Mouse (Mus musculus) layer of hippocampus, adult 9-11 months (tissue): ENCODE measurements at regions not wholly inside any gene's neighbourhood (a gene's known extent, or its start where the extent isn't known, plus 50 kb on each side); places are given as distances from the start of the nearest gene placed in this dataset.

Experiments
- DNase-seq: peaks from one replicate; pipeline ENCODE4 v3.0.0; 2022

- DNase-seq = no peak
Measured at GRCm38 (mm10) chr10:55096223-55096622, 1010.5 kb upstream of the Msl3l2 start.

DNA sequence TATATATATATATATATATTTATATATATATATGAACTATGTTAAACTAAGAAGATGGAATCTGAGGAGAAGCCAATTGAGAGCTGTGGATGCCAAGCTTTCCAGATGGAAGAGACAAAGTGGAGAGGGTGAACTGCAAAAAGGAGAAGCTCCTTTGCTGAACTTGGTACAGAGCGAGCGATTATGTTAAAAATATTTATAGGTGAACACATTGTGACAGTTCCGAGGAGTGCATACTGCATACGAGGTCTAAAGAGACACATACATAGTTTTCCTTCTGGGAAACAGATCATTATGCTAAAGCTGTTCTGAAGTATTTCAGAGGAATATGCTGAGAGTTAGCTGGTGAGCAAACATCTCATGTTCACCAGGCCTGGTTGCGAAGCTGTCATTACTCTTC is 1009.5 kb upstream of the Msl3l2 start:
- DNase-seq = no peak

DNA sequence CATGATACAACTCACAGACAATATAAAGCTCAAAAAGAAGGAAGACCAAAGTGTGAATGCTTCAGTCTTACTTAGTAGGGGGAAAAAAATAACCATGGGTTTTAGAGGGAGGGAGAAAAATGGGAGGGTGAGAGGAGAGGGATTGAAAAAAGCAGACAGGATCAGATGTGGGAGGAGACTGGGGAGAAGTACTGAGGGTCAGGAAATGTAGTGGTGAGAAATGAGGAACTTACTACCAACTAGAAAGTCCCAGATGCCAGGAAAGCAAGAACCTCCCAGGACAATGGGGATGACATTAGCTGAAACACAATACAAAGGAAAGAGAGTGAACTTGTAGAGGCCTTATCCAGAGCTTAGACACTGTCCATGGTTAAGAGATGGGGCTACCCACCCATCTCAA is 1008.4 kb upstream of the Msl3l2 start:
- no peak for DNase-seq

- no peak for DNase-seq
Measured at GRCm38 (mm10) chr10:55112217-55112616, 994.5 kb upstream of the Msl3l2 start.

- DNase-seq = no peak
Measured at GRCm38 (mm10) chr10:55148190-55148589, 958.5 kb upstream of the Msl3l2 start.

DNA sequence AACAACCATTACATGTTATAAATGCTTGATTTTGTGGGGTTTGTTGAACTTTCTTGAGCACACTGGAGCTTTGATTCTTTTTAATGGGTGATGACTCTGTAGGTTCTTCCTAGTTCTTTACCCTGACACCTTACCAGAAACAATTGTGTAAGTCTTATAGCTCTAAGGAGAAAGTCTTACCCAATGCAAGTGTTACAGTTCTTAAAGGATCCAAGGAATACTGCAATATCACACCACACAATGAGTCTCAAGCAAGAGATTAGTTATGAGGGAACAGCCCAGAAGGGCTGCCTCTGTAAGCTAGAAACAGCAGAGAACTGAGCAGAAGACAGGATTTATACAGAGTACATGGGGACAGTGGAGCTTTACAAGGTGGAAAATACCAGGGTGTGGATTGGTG is 914.5 kb upstream of the Msl3l2 start:
- no peak for DNase-seq

- DNase-seq = no peak
Measured at GRCm38 (mm10) chr10:55194144-55194543, 912.6 kb upstream of the Msl3l2 start.

DNA sequence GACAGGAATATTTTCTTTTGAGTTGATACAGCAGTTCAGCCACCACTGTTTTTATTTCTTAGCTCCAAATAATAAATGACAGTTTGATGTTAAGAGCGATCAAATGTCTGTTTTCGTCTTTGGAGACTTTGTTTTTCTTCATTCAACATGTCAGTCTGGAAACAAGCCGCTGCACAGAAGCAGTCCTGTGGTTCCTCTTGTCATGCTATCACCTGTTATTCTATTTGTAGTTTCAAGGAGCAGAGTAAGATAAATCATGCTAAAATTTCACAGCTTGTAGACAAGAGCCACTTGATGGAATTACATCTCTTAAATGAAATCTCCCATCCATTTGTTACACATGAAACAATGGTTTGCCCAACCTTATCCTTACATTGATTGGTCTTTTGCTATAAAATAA is 911.5 kb upstream of the Msl3l2 start:
- no peak for DNase-seq

- DNase-seq = no peak
Measured at GRCm38 (mm10) chr10:55237156-55237555, 869.6 kb upstream of the Msl3l2 start.

DNA sequence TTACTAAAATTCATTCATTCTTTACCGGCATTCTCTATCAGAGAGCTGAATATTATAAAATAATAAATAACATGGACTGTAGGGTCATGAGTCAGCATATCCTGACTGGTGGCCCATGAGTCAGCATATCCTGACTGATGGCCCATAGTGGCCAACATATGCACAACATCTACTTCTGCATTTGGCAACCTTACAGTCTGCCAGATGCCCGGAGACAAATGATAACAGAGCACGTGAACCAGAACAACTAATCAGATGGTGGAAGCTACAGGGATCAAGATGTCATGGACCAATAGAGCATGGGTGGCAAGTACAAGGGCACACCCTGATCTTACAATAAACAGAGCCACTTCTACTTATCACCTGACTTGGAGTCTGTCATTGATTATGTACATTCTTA is 849.4 kb upstream of the Msl3l2 start:
- DNase-seq = no peak

GRCm38 (mm10) chr10:55300141-55300540 is 806.6 kb upstream of the Msl3l2 start:
- DNase-seq = peak; percentile 11

- no peak for DNase-seq
Measured at GRCm38 (mm10) chr10:55333836-55334235, 772.9 kb upstream of the Msl3l2 start.

DNA sequence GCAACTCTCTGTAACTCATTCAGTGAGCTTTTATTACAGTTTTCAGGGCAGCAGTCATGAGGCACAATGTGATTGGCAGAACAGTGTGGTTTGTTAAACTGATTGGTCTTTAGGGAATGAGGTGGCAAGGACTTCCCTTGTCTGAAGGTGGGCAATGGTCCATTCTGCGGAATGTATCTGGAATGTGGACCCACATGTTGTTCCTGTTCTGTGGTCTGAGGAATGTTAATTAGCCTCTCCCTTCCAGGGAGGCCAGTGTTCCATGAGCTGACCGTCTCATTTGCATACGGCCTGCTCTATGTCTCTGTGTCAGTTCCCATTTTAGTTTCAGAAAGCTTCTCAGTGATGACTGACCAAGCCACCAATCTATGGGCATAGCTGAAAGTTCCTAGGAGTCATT is 770.7 kb upstream of the Msl3l2 start:
- DNase-seq = no peak

DNA sequence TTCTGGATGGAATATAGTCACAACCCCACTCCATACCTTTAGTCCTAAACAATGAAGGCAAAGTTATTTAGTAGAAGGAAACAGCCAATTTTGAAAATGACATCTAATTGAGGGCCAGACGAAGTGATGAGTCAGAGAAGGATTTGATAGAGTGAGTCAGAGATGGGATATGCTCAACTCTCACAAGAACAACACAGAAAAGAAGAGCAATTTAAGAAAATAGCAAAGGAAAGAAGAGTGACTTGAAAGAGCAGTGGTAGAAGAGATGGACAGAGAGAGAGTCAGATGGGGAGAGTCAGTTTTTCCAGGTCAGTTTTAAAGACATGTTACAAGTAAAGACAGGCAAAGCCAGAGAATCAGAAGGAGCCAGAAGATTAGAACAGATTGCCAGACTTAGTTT is 758.6 kb upstream of the Msl3l2 start:
- DNase-seq = no peak
